Mouse (Mus musculus): Measurements from ENCODE around the gene Asdurf.
"Not testable (repeated sequence)": the region's sequence is repeated elsewhere in the genome, so short reads cannot be mapped to it uniquely, and the experiment has no call there.

Gene Asdurf

GRCm38 (mm10) chr1:53352327-53353261 lies at the start of gene Asdurf, which contains the start of the genes Gm28551 and Asnsd1:
Gene Asdurf (minus strand): TSS chr1:53352619.
Gene Gm28551 (minus strand): TSS chr1:53352667.
Gene Asnsd1 (minus strand): TSS chr1:53352752.
- peak; percentile 99 for DNase-seq

- peak; percentile 2 for DNase-seq
Measured at GRCm38 (mm10) chr1:53393936-53394760, 41.7 kb upstream of the Asdurf start.

GRCm38 (mm10) chr1:53388762-53389161 lies 36.3 kb upstream of the Asdurf start:
- DNase-seq, result no peak

GRCm38 (mm10) chr1:53384085-53384688 lies 31.8 kb upstream of the Asdurf start:
- DNase-seq, result no peak

- no peak for DNase-seq
Measured at GRCm38 (mm10) chr1:53377731-53378130, 25.3 kb upstream of the Asdurf start.

- DNase-seq, result not testable (repeated sequence)
Measured at GRCm38 (mm10) chr1:53375965-53376364, 23.5 kb upstream of the Asdurf start.

- DNase-seq, result no peak
Measured at GRCm38 (mm10) chr1:53358988-53359387, 6.6 kb upstream of the Asdurf start.

GRCm38 (mm10) chr1:53341071-53341470 lies 11.3 kb downstream of the Asdurf start:
- no peak for DNase-seq

- not testable (repeated sequence) for DNase-seq
Measured at GRCm38 (mm10) chr1:53337403-53337802, 15.0 kb downstream of the Asdurf start.

GRCm38 (mm10) chr1:53335465-53335864 lies 17.0 kb downstream of the Asdurf start:
- DNase-seq, result no peak

GRCm38 (mm10) chr1:53333527-53333926 lies 18.9 kb downstream of the Asdurf start:
- DNase-seq, result not testable (repeated sequence)

GRCm38 (mm10) chr1:53324827-53325494 lies 27.5 kb downstream of the Asdurf start:
- DNase-seq, result no peak

- no peak for DNase-seq
Measured at GRCm38 (mm10) chr1:53324277-53324676, 28.1 kb downstream of the Asdurf start.

- DNase-seq, result no peak
Measured at GRCm38 (mm10) chr1:53323254-53323653, 29.2 kb downstream of the Asdurf start.

GRCm38 (mm10) chr1:53321662-53322344 lies 30.6 kb downstream of the Asdurf start:
- DNase-seq, result no peak

GRCm38 (mm10) chr1:53312989-53313967 lies 39.1 kb downstream of the Asdurf start, which contains the start of gene Osgepl1:
Gene Osgepl1 (plus strand): TSS chr1:53313624.
- peak; percentile 87 for DNase-seq

- no peak for DNase-seq
Measured at GRCm38 (mm10) chr1:53300506-53300905, 51.9 kb downstream of the Asdurf start.

All from lung, postnatal 10 days (tissue).